Mouse (Mus musculus) stomach, embryonic 16.5 days (tissue): ENCODE results near the gene Nop10. TPM values are rescaled to one million over a fixed set of nuclear protein-coding genes. Genes with fewer than 3 reads are reported as not detected.
"Not testable (repeated sequence)": the region's sequence is repeated elsewhere in the genome, so short reads cannot be mapped to it uniquely, and the experiment has no call there.

Experiments used
- ATAC-seq: fragments of 200-750 bp; cut with Nextera tagmentation; 2 replicates; pipeline ENCODE4 v1.8.0; 2017; ENCODE audit warnings: moderate number of reproducible peaks, moderate TSS enrichment; ENCODE audit not compliant: insufficient read depth, low FRiP score
- H3K27ac ChIP-seq: fragments of 300-500 bp; sonication (generic); 2 replicates; pipeline ENCODE4 v1.5.1; 2014; ENCODE audit warnings: low read length
- H3K27me3 ChIP-seq: fragments of 300-500 bp; sonication (generic); 2 replicates; pipeline ENCODE4 v1.6.1; 2014; ENCODE audit warnings: low read length, control low read depth, mixed read lengths; ENCODE audit not compliant: control insufficient read depth, insufficient read depth
- H3K36me3 ChIP-seq: fragments of 300-500 bp; sonication (generic); 2 replicates; pipeline ENCODE4 v1.6.1; 2014; ENCODE audit warnings: low read length; ENCODE audit not compliant: control insufficient read depth, insufficient read depth
- H3K4me1 ChIP-seq: fragments of 300-500 bp; sonication (generic); 2 replicates; pipeline ENCODE4 v1.6.1; 2014; ENCODE audit warnings: low read length, control low read depth, mixed read lengths; ENCODE audit not compliant: control insufficient read depth, insufficient read depth
- H3K4me2 ChIP-seq: fragments of 300-500 bp; sonication (generic); 2 replicates; pipeline ENCODE4 v1.6.1; 2014; ENCODE audit warnings: low read depth, low read length, mixed read lengths
- H3K4me3 ChIP-seq: fragments of 300-500 bp; sonication (generic); replicated peaks from 2 replicates; pipeline ENCODE4 v1.5.1; 2014; ENCODE audit warnings: mild to moderate bottlenecking, low read length
- H3K9ac ChIP-seq: fragments of 300-500 bp; sonication (generic); 2 replicates; pipeline ENCODE4 v1.6.1; 2014; ENCODE audit warnings: low read length
- H3K9me3 ChIP-seq: fragments of 300-500 bp; sonication (generic); replicated peaks from 2 replicates; pipeline ENCODE4 v1.6.1; 2016; ENCODE audit warnings: low read length, control low read depth; ENCODE audit not compliant: control insufficient read depth
- WGBS: fragments of 180-500 bp; shearing (Covaris S2); extraction: QIAGEN DNeasy Blood & Tissue Kit; methylation state at CpG from one replicate; pipeline ENCODE4 v1.1.7; 2014; 5-methylcytosine and 5-hydroxymethylcytosine counted together
- polyA plus RNA-seq: library from polyadenylated mRNA; unstranded; fragments of >200 nt; fragmentation: Nextera tagmentation; extraction: Ambion mirVana; gene quantifications from 2 replicates; pipeline ENCODE4 v1.2.1, GENCODE M21; 2015

Nop10 gene
- polyA plus RNA-seq, 1 experiment from 2014 or later, result 215 TPM

- Histone ChIP-seq H3K9me3 (no peaks in the 10 kb centered on the region), H3K4me3 (no peak overlapping the region), H3K4me2 (no peak overlapping the region), H3K27me3 (no peaks in the 10 kb centered on the region), H3K9ac (no peak overlapping the region), H3K27ac (no peak overlapping the region), H3K4me1 (peaks cover under 1% of the 10 kb centered on the region; the same call in 1 of the 2 replicates), H3K36me3 (no peaks in the 10 kb centered on the region)
- 84% methylated on average over 2 of the region's 2 CpGs for WGBS
- ATAC-seq, result no peak
Measured at GRCm38 (mm10) chr2:112272909-112273308, 11.2 kb downstream of the Nop10 start.

DNA sequence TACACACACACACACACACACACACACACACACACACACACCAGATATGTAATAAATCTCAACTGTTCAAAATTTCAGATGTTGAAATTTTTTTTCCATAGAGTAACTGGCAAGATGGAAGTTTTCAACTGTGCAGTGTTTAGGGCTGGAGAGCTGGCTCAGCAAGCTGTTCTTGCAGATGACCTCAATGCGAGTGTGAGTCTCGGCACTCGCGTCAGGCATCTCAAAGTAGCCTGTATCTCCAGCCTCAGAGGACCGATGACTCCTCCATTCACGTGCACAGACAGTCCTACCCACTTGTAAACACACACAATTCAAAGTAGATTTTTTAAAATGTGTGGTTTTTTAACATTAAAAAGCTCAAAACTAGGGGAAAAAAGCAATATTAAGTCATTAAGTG is 11.7 kb downstream of the Nop10 start:
- no peak for ATAC-seq
- Histone ChIP-seq H3K9ac (no peak overlapping the region), H3K27me3 (no peaks in the 10 kb centered on the region), H3K27ac (no peak overlapping the region), H3K36me3 (no peaks in the 10 kb centered on the region), H3K4me3 (no peak overlapping the region), H3K4me1 (no peaks in the 10 kb centered on the region), H3K4me2 (no peak overlapping the region), H3K9me3 (no peaks in the 10 kb centered on the region)
- 79% methylated on average over 6 of the region's 6 CpGs for WGBS

DNA sequence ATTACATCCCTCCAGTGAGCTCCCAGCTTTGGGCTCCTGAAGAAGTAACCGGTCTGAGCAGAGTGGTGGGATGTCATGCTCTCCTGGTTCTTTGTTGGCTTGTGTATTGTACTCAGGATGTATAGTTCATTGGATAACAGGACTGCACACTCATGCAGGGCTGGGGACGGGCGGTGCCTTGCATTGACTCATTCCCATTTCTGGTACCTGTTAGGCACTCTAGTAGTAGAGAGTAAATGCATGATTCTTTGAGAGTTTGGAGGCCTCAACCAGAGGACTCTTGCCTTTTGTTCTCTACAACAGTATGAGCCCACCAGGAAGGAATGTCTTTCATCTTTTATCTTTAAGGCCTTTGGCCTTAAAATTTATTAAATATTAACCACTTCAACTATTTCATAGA is 15.1 kb downstream of the Nop10 start:
- Histone ChIP-seq H3K4me2 (no peak overlapping the region), H3K9ac (no peak overlapping the region), H3K4me1 (0 out of 2 replicates have a peak, but pooled peaks cover 4% of the 10 kb centered on the region), H3K36me3 (no peaks in the 10 kb centered on the region), H3K9me3 (no peaks in the 10 kb centered on the region), H3K27me3 (no peaks in the 10 kb centered on the region), H3K4me3 (no peak overlapping the region), H3K27ac (no peak overlapping the region)
- 82% methylated on average over 3 of the region's 3 CpGs for WGBS
- peak; percentile 47; the same call in 1 of the 2 replicates for ATAC-seq

GRCm38 (mm10) chr2:112282846-112283245 is 21.1 kb downstream of the Nop10 start:
- no peak for ATAC-seq
- Histone ChIP-seq H3K4me2 (no peak overlapping the region), H3K36me3 (no peaks in the 10 kb centered on the region), H3K27ac (no peak overlapping the region), H3K9me3 (no peaks in the 10 kb centered on the region), H3K4me3 (no peak overlapping the region), H3K27me3 (no peaks in the 10 kb centered on the region), H3K9ac (no peak overlapping the region), H3K4me1 (peaks cover 10% of the 10 kb centered on the region)
- WGBS, result 96% methylated on average over 1 of the region's 1 CpGs

DNA sequence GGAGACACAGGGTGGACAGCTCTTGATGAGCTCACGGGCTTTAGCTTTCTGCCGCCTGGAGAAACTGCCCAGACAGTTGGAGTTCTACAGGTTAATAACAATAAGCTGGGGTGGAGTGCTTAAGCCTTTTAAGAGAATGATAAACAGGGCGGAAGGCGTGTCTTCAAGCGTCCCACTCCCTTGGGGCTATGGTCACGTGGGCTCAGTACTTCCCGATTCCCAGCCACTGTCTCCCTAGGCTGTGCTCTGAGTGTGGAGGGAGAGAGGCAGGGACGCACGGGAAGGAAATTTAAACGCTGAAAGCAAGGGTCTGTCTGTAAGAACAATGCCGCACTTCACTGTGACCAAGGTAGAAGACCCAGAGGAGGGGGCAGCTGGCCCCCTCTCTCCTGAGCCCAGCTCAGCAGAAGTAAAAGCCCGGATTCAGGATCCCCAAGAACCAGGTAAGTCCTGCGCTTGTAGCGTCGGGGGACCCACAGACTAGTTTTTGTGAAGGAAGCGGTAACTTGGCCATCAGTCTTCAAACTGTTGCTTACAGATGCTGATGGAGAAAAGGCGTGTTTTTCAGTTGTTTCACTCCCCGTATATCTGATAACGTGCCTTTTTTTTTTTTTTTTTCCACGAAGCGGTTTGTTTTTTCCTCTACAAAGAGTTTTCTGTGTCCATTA is 22.8 kb downstream of the Nop10 start:
- Histone ChIP-seq H3K4me1 (peaks cover 6% of the 10 kb centered on the region), H3K9ac (peak overlapping the region; percentile 86), H3K36me3 (no peaks in the 10 kb centered on the region), H3K4me3 (peak overlapping the region; percentile 68), H3K4me2 (peak overlapping the region; percentile 97), H3K9me3 (no peaks in the 10 kb centered on the region), H3K27ac (peak overlapping the region; percentile 80), H3K27me3 (no peaks in the 10 kb centered on the region)
- peak; percentile 97 for ATAC-seq
- under 1% methylated on average over 21 of the region's 21 CpGs for WGBS

DNA sequence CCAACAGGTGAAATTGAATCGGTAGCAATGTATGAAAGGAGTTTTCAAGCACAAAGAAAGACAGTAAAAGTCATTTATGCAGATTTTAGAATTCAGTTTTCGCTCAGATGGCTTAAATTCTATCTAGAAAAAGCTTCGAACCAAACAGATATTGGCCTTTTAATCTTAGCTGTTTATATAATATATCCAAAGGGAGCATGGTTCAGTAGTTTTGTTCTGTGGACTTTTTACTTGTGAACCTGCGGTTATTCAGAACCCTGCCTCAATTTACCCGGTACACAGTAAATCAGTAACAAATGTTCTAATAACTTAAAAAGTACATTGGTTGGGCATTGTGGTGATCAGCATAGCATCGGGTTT is 23.3 kb downstream of the Nop10 start:
- peaks cover 6% of the 10 kb centered on the region for H3K4me1 ChIP-seq
- no peak overlapping the region for H3K27ac ChIP-seq
- H3K36me3 ChIP-seq, result no peaks in the 10 kb centered on the region
- ATAC-seq, result no peak
- H3K9me3 ChIP-seq, result no peaks in the 10 kb centered on the region
- H3K4me2 ChIP-seq, result peak overlapping the region; percentile 97
- no peaks in the 10 kb centered on the region for H3K27me3 ChIP-seq
- peak overlapping the region; percentile 68 for H3K4me3 ChIP-seq
- 46% methylated on average over 6 of the region's 6 CpGs for WGBS
- H3K9ac ChIP-seq, result no peak overlapping the region

DNA sequence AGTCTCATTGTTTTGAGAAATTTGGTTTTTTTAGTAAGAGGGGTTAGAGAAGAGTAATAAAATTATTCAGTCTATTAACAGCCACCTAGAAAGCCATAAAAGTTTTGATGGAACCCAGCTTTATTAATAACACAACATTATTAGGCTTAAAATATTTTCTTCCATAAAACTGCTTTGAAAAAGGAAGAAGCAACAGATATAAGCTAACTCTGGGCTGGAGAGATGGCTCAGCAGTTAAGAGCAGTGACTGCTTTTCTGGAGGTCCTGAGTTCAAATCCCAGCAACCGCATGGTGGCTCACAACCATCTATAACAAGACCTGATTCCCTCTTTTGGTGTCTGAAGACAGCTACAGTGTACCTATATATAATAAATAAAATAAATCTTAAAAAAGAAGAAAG is 24.3 kb downstream of the Nop10 start:
- not testable (repeated sequence) for H3K4me3 ChIP-seq, H3K36me3 ChIP-seq, H3K27me3 ChIP-seq, H3K27ac ChIP-seq, H3K4me1 ChIP-seq, H3K9ac ChIP-seq, ATAC-seq, H3K9me3 ChIP-seq, H3K4me2 ChIP-seq
- 97% methylated on average over 1 of the region's 1 CpGs for WGBS

DNA sequence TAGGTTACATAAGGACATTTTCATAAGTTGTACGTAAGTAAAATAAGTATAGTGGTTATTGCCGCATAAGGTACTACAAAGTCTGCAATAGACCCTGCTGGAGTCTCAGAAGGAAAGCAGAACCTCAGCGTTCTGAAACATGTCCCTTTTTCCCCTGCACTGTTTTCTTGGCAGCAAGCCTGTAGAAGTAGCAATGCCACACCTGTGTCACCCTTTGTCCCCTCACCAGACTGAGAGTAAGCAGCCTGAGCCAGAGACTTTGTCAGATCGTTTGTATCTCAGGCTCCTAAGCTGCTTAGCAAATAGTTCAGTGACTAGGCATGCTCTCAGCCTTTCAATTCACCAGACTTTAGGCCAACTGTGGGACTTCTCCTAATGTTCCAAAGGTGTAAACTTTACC is 25.3 kb downstream of the Nop10 start:
- peak; percentile 69; the same call in 1 of the 2 replicates for ATAC-seq
- H3K4me1 ChIP-seq, result peaks cover 6% of the 10 kb centered on the region
- H3K4me2 ChIP-seq, result no peak overlapping the region
- H3K27ac ChIP-seq, result peak overlapping the region; percentile 67; the same call in 1 of the 2 replicates
- H3K9me3 ChIP-seq, result no peaks in the 10 kb centered on the region
- H3K9ac ChIP-seq, result no peak overlapping the region
- H3K27me3 ChIP-seq, result no peaks in the 10 kb centered on the region
- no peak overlapping the region for H3K4me3 ChIP-seq
- no peaks in the 10 kb centered on the region for H3K36me3 ChIP-seq
- 53% methylated on average over 4 of the region's 4 CpGs for WGBS

- Histone ChIP-seq H3K4me3 (no peak overlapping the region), H3K9ac (no peak overlapping the region), H3K9me3 (no peaks in the 10 kb centered on the region), H3K36me3 (no peaks in the 10 kb centered on the region), H3K27ac (no peak overlapping the region), H3K4me2 (no peak overlapping the region), H3K4me1 (0 out of 2 replicates have a peak, but pooled peaks cover 2% of the 10 kb centered on the region), H3K27me3 (no peaks in the 10 kb centered on the region)
- WGBS, result 76% methylated on average over 3 of the region's 3 CpGs
- no peak for ATAC-seq
Measured at GRCm38 (mm10) chr2:112289507-112289906, 27.8 kb downstream of the Nop10 start.
